Mouse (Mus musculus): Measurements from ENCODE around the gene Hpd.

The Hpd gene

DNA sequence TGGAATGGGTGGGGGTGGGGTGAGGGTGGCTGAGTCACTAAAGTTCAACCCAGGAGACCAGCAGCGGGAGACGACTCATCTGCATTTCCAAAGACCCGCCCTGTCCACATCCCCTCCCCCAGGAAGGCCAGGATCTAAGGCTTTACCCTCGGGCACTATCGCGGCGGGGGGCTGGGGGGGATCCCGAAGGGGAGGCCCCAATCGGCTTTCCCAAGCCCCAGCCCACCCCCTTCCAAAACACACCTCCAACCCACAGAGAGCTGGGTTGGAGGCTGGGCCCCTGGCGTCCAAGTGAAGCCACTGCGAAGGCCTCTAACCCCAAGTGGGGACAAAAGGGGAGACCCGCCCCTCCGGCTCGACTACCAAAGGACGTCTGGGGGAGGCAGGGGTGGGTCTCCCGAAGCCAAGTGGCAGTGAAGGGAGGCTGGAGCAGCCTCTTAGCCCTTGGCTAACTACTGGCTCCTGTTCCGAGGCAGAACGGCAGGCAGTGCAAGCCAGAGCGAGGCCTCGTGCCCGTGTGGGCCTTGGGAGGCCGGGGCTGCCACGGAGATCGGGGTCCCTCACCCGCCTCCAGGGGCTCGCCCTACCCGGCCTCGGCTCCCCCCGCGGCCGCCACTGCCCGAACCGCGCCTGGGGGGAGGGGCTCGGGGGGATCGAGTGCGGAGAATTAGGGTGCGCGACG is 44.2 kb downstream of the Hpd start:
- in situ Hi-C loops (cut with MboI; ENCODE audit: unreplicated experiment in 2 of 2), result no loop called here

DNA sequence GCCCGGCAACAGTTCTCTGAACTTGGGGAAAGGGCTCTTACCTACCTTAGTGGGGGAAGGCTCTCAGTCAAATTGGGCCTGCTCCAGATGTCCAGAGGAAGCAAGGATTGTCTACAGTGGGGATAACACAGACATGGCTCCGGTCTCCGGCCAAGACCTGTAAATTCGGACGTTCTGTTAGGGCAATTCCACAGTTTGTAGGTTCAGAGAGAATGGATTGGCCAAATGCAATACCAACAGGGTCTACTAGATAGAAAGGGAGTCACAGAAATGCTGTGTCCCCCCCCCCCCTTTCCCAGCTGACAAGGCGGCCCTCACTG is 44.7 kb downstream of the Hpd start:
- in situ Hi-C loops (cut with MboI; ENCODE audit: unreplicated experiment in 2 of 2), result no loop called here

DNA sequence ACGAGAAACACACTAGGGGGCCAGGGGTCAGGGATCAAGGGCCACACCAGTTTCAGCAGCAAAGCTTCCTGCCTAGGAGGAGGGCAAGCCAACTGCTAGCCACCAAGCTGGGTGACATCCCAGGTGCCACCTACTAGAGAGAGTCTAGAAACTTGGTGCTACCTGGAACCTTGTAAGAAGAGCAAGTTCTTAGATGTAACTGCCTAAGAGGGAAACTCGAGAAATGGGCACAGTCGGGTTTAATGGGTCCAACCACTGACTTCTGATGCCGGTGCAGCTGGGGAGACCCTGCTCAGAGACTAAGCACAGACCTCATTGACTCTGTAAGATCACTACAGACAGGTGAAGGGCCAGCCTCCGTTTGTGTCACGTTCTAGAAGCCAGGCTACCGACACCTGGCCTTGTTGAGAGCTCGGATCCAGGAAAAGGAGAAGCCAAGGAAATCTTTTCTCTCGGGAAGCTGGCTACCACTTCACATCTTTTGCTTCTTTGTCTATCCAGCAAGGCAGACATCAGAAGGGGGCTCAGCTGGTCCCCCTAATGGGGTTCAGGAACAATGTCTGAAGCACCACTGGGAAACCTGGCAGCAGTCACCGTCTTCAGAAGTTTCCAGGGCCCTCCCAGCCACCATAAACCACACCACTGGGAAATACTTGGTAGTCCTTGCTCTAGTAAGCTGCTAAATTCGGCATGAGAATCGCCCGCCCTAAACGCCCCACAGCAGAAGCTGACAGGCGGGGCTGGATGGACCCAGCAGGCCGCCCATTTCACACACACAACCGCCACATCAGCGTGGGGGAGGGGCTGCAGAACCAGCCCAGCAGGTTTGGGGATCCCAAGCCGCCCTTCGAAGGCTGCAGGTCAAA is 45.2 kb downstream of the Hpd start:
- in situ Hi-C loops (cut with MboI; ENCODE audit: unreplicated experiment in 2 of 2), result no loop called here

DNA sequence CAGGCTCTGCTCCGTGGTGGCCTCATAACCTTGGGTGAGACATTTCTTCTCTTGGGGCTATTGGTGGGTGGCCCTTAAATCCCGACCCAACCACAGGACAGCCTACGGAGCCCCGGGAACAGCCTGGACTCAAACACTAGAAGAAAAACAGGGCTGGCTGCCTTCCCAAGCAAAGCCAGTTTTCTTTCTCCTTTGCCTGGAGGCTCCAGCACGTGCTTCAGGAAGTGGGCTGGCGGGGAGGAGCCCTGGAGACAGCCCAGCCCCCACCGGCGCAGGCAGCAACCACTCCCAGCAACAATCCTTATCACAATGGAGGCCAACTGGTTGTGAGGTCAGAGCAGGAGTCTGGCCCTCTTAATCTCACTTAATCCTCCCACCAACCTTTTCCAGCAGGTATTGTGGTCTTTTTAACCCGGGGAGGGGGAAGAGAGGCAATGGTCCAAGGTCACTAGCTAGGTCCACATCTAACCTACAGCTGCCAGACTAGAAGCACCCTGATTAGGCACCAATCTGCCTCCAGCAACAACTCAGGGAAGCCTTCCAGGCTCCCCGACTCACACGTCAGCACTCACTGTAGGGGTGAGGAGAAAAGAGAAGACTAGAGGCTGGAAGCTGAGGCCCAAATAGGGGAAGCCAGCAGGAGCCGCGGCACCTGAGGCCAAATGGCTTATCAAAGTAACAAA is 46.0 kb downstream of the Hpd start:
- in situ Hi-C loops (cut with MboI; ENCODE audit: unreplicated experiment in 2 of 2), result no loop called here

DNA sequence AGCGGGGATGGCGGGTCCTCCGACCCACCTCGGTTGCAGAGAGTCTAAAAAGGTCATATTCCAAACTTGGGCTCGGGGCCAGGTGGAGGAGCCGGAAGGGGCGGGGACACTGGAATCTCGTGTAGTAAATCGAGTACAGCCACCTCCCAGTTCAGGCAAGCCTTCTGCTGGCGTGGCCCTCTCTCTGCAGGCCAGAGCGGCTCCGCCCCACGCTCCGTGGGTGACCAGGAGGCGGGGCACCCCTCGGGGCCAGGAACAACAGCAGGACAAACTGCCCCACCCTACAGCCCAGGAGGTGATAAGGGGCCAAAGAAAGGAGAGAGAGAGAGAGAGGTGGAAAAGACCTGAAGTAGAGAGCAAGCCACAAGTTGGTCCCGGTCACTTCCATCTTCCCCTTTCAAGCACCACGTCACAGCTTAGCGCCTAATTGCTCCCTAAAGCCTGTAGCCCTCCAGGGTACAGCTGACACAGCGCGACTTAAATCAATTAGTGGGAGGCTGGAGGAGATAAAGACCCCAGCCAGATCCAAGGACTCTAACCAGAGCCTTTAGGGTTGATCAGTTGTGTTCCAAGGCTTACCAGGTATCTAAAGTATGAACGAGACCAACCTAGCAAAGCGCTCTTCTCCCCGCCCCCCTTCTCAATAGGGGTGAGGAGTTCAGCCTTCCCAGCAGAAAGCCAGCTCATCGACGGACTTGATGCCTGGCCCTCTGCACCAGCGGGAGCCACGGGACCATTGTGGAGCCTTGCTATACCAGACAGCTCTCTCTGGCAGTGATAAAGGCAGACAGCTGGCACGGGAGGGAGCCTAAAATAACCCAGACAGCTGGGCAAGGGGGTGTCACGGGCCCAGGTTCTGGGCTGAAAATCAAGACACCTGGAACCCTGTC is 46.8 kb downstream of the Hpd start:
- in situ Hi-C loops (cut with MboI; ENCODE audit: unreplicated experiment in 2 of 2), result no loop called here

DNA sequence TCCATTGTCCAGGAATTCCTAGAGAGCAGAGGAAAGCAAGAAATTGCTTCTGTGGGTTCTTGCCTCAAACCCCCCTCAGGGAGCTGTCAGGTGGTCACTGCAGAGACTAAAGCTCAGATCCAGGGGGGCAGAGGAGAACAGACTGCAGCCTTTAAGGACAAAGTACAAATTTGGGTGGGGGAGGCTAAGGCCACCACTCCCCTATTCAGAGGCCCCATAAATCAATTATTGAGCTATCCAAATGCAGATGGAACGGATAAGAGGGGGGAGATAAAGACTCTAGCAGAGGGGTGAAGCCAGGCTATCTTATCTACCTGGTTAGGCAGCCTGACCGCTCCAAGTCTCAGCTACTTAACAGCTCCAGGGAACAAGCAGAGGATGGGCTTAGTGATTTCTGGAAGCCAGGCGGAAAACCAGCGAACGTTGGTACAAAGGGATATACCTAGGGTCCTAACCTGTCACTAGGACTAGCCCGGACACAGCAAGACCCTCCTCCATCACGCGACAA is 47.6 kb downstream of the Hpd start:
- in situ Hi-C loops (cut with MboI; ENCODE audit: unreplicated experiment in 2 of 2), result loop anchor here (5.0 kb wide), 1 partner anchor 37 kb away; no protein-coding TSS in a partner anchor

DNA sequence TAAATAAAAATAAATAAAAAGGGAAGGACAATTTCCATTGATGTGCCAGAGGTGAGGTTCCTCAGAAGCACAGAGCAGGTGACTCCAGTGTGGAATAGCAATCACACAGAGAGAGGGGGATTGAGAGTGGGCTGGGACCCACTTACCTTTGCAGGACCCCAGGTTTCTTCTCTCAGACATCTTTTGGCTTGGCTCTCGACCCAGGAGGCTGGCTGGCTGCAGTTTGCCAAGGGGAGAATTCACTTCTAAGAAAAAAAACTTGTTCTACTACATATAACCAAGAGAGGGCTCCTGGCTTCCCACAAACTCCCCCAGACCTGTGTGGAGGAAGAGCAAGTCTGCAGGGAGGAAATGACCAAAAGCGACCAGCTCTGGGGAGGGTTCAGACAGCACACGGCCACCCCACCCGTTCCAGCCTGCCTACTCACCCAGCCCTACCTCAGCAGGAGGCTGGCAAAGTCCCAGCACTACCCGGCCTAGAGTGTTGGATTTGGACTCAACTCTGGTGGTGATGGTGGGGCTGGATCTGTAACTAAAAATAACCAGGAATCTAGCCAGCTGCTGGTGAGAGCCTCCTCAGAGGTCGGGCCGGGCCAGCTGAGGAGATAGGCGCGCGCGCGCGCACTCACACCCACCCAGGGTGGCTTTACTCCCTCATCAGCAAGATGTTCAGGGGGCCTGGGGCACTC is 48.2 kb downstream of the Hpd start:
- in situ Hi-C loops (cut with MboI; ENCODE audit: unreplicated experiment in 2 of 2), result loop anchor here (5.0 kb wide), 1 partner anchor 38 kb away; no protein-coding TSS in a partner anchor

DNA sequence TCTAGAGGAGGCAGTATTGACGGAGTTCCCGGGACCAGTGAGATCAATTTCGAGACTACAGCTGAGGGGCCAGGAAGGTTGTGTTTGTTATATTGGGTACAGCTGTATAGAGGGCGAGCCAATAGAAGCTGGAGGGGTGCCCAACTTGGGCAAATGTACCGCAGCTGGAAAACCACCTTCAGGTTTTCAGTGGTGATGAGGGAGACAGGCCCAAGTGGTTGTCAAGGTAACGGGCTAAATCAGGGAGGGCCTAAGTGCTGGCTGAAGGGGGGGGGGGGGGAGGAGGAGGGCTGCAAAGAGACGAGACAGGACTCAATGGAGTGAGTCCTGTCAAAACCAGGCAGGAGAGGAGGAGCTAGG is 48.8 kb downstream of the Hpd start:
- in situ Hi-C loops (cut with MboI; ENCODE audit: unreplicated experiment in 2 of 2), result loop anchor here (5.0 kb wide), 1 partner anchor 39 kb away; no protein-coding TSS in a partner anchor

DNA sequence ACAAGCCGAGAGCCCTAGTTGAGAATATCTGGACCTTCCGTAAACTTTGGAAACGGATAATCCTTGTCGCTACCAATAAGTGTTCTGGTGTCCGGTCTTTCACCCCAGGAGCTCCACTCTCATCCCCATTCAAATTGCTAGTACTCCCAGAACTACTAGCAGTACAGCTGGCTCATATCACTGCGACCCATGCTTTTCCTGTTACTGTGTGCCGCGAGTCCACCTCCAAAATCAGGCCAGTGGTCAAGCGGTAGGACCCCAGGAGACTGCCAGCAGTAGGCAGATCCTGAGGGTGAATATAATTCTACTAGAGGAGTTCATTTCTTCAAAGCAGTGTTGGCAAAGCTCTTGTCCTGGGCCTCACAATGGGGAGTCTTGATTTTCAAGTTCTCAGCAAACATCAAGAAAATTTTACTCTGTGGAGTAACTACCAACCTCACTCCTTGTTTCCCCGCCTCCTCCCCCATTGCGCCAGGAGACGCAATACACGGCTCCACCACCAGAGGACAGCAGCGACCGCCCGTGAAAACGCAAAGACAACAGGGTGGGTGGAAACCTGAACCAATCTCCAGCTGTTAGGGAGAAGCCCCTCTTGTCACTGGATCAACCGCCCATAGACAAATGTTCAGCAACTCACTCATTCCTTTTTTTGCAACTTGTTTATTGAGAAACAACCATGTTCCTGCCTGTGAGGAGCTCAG is 49.3 kb downstream of the Hpd start:
- in situ Hi-C loops (cut with MboI; ENCODE audit: unreplicated experiment in 2 of 2), result loop anchor here (5.0 kb wide), 1 partner anchor 39 kb away; no protein-coding TSS in a partner anchor

DNA sequence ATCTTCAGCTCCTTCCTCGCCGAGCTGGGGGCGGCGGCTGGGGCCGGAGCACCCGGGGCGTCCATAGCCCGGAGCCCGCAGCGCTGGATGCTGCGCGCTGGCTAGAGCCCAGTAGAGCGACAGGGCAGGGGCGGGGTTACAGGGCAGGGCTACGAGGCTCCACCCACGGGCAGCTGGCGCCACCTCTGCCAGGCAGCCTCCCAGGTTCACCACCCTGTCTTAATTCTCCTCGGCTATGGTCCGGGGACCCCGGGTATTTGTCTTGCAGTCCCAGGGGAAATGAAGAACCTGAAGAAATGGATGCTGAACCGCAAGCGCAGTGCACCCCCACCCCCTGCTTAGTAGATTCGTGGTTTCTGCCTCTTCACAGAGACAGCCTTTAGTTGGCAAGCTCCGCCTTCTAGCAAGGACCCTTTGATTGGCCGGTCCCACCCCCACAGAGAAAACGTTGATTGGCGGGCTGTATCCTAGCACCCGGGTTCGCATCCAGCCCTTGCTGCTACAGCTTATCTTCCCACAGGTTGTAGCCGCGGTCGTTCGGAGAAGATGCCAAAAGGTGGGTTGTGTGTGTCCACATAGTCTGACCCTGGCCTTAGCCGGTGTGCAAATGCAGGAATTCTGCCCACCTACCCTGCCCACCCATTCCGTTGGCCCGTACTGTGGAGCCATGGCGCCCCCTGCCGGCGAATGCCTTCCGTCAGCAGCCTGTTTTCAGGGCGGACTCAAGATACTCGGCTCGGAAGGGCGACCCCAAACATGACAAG is 50.0 kb downstream of the Hpd start, which contains the start of gene Rhof:
TSS of gene Rhof (minus strand) at position 385 of the 764 bp plus-strand sequence.
- in situ Hi-C loops (cut with MboI; ENCODE audit: unreplicated experiment in 2 of 2), result loop anchor here (5.0 kb wide), 1 partner anchor 40 kb away; no protein-coding TSS in a partner anchor

DNA sequence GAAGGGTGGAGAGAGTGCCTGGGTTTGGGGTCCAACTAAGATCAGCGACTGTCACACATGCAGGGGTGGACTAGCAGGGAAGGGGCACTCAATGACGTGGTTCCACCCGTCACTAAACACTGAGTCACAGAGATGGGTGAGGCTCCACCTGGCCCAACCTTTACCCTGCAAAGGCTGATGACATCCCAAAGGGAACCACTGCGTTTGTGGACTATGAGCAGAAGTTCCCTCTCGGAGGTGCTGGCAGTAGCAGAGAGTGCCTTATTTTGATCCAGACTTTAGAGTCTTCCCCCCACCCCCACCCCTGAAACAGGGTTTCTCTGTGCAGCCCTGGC is 51.7 kb downstream of the Hpd start:
- in situ Hi-C loops (cut with MboI; ENCODE audit: unreplicated experiment in 2 of 2), result loop anchor here (5.0 kb wide), 1 partner anchor 42 kb away; no protein-coding TSS in a partner anchor

DNA sequence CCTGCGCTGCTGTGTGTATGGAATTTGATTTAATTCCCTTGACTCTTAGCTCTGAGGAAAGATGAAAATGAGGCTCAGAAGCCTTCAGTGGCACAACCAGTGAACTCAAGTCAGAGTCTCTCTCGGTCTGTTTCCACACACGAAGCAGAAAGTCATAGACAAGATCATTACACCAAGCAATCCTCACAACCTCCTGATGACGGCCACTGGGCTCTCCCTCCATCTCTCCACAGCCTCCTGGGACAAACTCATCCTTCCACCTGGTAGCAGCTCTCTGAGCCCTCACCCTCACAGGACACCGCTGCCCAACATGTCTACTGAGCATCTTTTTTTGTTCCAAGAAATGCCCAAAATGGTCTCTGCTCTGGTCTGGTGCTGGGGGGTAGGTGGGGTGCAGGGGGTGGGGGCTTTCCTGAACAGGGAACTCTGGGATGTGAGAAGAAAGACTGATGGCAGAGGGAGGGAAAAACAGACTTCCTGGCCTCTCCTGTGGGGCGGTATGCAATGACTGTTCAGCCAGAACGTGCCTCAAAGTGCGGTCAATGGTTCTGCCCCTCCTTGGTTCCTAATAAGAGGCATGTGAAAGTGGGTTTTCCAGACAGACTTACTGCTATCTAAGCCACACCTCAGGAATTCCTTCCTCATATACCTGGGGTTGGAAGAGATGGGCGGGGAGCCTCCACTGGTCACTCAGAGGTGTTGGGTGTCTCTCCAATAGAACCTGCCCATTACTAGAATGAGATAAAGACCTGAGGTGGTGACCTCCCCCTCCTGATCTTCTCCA is 52.3 kb downstream of the Hpd start:
- in situ Hi-C loops (cut with MboI; ENCODE audit: unreplicated experiment in 2 of 2), result loop anchor here (5.0 kb wide), 1 partner anchor 42 kb away; no protein-coding TSS in a partner anchor

DNA sequence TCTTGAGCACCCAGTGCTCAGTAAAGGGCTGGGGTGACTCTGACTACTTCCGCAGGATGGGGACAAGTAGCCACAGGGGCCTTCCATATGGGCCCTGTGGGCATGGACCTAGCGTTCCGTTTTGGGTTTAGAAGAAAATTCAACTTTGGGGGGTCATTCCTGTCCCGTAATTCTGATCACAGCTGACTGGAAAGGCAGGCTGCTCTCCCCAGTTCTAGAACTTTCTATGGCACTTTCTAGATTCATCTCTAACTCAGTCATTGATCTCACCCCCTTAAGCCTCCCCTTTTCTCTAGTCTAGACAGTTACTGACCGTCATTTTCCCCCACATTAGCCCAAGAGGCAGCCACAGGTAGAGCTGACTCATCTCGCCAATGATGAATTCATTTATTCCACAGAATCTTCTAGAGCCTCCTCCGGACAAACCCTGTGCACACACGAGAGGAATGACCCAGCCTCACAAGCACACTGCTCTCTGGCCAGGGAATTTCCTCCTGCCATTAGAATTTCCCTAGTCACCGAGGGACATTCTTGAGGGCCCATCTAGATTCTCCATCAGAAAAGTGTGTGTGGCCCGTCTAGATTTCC is 53.3 kb downstream of the Hpd start:
- in situ Hi-C loops (cut with MboI; ENCODE audit: unreplicated experiment in 2 of 2), result no loop called here

DNA sequence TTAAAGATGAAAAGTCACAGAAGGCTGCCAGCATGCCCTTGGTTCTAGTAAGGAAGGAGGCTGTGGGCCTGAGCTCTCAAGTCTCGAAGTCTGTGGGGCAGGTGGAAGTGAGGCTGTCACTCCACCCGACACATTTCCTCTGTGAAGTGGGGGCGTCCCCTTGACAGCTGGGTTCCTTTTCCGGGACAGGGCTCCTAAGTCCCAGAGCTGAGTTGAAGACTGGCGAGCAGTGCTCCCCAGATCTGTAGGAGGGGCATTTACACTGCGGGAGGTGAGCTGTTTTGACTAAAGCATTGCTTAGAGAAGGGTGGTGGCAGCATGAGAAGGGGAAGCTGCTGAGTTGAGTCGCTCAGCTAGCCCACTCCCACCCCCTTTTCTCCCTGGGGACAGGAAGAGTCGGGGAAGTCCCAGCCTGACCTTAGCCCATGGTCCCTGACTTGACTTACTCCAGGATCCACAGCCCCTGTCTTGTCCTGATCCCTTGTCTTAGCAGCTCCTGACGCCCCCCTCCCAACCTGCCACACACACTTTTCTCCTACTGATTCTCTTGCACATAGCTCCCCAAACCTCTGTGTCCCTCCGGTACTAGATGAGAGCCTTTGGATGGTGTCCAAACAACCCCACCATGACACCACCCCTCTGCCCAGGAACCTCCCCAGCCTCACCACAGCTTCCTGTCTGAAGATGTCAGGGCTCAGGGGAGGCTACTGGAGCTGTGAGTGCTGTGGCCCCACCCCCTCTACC is 53.9 kb downstream of the Hpd start:
- in situ Hi-C loops (cut with MboI; ENCODE audit: unreplicated experiment in 2 of 2), result no loop called here

DNA sequence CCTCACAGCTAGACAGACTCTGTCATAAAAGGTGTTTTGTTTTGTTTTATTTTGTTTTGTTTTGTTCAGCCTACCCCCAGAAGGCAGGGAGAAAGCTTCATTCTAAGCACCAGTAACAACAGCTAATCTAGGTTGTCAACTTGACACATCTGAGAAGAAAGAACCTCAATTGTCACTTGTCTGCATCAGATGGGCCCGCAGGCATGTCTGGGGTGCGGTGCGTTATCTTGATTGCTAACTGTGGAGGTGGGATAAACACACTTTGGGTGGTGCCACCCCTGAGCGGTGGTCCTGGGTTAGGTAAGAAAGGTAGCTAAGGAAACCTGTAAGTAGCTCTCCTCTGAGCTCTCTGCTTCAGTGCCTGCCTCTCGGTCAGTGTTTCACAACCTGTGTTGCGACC is 55.5 kb downstream of the Hpd start:
- in situ Hi-C loops (cut with MboI; ENCODE audit: unreplicated experiment in 2 of 2), result no loop called here

DNA sequence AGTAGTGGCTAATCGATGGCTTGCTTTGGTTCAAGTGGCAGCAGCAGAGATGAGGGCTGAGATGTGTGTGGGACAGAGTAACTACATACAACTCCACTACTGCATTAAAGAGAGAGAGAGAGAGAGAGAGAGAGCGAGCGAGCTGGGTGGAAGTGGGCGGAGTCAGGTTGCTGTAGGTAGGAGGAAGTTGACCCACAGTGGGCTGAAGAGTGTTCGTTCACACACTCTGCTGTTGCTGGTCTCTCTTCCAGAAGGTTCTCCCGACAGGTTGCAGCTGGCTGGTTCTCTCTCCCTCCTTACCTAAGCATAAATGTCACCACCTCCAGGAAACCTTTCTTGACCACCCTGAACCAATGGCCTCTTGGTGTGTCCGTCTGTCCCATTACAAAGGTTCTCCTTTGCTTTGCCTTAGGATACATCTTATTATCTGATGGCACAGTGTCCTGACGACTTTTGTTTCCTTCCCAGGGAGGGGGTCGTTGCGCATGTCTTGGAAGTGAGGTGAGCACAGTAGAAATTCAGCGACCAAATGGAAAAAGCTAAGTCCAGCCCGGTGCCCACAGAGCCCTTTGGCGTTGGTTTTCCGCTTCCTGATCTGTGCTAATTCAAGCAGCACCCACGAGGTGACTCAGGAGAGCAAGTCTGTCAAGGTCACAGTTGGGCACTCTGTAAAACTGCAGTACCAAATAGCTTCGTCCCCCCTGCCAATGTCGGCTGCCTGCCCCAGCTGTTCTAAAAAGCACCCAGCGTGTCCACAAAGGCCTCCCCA is 56.7 kb downstream of the Hpd start:
- in situ Hi-C loops (cut with MboI; ENCODE audit: unreplicated experiment in 2 of 2), result no loop called here
